9 mouse cellular contexts compared by ENCODE assay signal in genomic region chr1:151338941-151339340, GRCm38 (mm10). TPM values are rescaled to one million over a fixed set of nuclear protein-coding genes. Genes with fewer than 3 reads are reported as not detected.
DNase-seq lines count a peak whose midpoint lies in the region; ATAC-seq lines count a peak whose summit lies in the region.
"Had no signal": no experiment of that assay in that cellular context is flagged by ENCODE, and none has a peak within 500 bp of the region (broad histone marks: within the 10 kb centered on the region; RNA-seq: fewer than 3 reads in every experiment).

No protein-coding gene starts in this region.

- ATAC-seq in forebrain, embryonic 16.5 days, result no peak
- ATAC-seq in lung, embryonic 16.5 days (ENCODE audit: low read depth), result 0 out of 2 replicates have a peak, but pooled peaks have one; percentile 46

- no peaks in the 10 kb centered on the region for H3K36me3 ChIP-seq in forebrain, embryonic 10.5 days (replicated peaks)
- H3K36me3 ChIP-seq in forebrain, embryonic 16.5 days (ENCODE audit: control insufficient read depth, insufficient read depth), result no peaks in the 10 kb centered on the region
- H3K36me3 ChIP-seq in lung, embryonic 16.5 days (ENCODE audit: control insufficient read depth, insufficient read depth, low read length), result no peaks in the 10 kb centered on the region
- H3K36me3 ChIP-seq: neural tube, embryonic 12.5 days had no signal

- H3K9ac ChIP-seq in forebrain, embryonic 16.5 days (replicated peaks; ENCODE audit: low read depth, low read length), result no peak overlapping the region
- H3K9ac ChIP-seq in lung, embryonic 16.5 days (ENCODE audit: low read length), result no peak overlapping the region
- H3K9ac ChIP-seq: neural tube, embryonic 12.5 days had no signal

- H3K4me3 ChIP-seq in forebrain, embryonic 10.5 days, result no peak overlapping the region
- no peak overlapping the region for H3K4me3 ChIP-seq in forebrain, embryonic 16.5 days (replicated peaks; ENCODE audit: low read length)
- H3K4me3 ChIP-seq in lung, embryonic 16.5 days (ENCODE audit: low read length), result no peak overlapping the region
- H3K4me3 ChIP-seq: neural tube, embryonic 12.5 days had no signal

- H3K27me3 ChIP-seq in forebrain, embryonic 10.5 days (ENCODE audit: poor library complexity, severe bottlenecking), result no peaks in the 10 kb centered on the region
- H3K27me3 ChIP-seq in forebrain, embryonic 16.5 days (replicated peaks; ENCODE audit: control insufficient read depth, insufficient read depth, low read length), result no peaks in the 10 kb centered on the region
- no peaks in the 10 kb centered on the region for H3K27me3 ChIP-seq in lung, embryonic 16.5 days (ENCODE audit: control insufficient read depth, insufficient read depth, low read depth, low read length)
- H3K27me3 ChIP-seq: neural tube, embryonic 12.5 days had no signal

- DNase-seq in forebrain, embryonic 10.5 days (ENCODE audit: extremely low spot score, low spot score), result no peak
- DNase-seq in adrenal gland, postnatal 10 days, result peak; percentile 82
- peak; percentile 45 to 65 for DNase-seq in heart, postnatal 14 days
- no peak for DNase-seq in urinary bladder, adult 18-20 months (ENCODE audit: low spot score in 2 of 2)
- no peak for DNase-seq in layer of hippocampus, adult 11-12 months (ENCODE audit: low spot score)
- no peak for DNase-seq in thymus, postnatal 14 days

- H3K27ac ChIP-seq in forebrain, embryonic 10.5 days, result 0 out of 2 replicates have a peak overlapping the region, but pooled peaks have one; percentile 41
- H3K27ac ChIP-seq in forebrain, embryonic 16.5 days (ENCODE audit: low read length), result no peak overlapping the region
- peak overlapping the region; percentile 32; the same call in 1 of the 2 replicates for H3K27ac ChIP-seq in lung, embryonic 16.5 days (ENCODE audit: low read length)
- H3K27ac ChIP-seq: neural tube, embryonic 12.5 days had no signal

- intact Hi-C loops in heart, postnatal 14 days (cut with DNase I), result no loop called here

- no peak overlapping the region for H3K4me2 ChIP-seq in forebrain, embryonic 16.5 days (ENCODE audit: low read length)
- no peak overlapping the region for H3K4me2 ChIP-seq in lung, embryonic 16.5 days (ENCODE audit: low read depth, low read length)
- H3K4me2 ChIP-seq: neural tube, embryonic 12.5 days had no signal

- no peaks in the 10 kb centered on the region for H3K9me3 ChIP-seq in forebrain, embryonic 10.5 days
- H3K9me3 ChIP-seq in forebrain, embryonic 16.5 days (ENCODE audit: control insufficient read depth, low read length), result no peaks in the 10 kb centered on the region
- no peaks in the 10 kb centered on the region for H3K9me3 ChIP-seq in lung, embryonic 16.5 days (ENCODE audit: control insufficient read depth, low read length)
- H3K9me3 ChIP-seq: neural tube, embryonic 12.5 days had no signal

- 52% methylated on average over 2 of the region's 2 CpGs for WGBS in forebrain, embryonic 10.5 days
- 31% methylated on average over 2 of the region's 2 CpGs for WGBS in forebrain, embryonic 16.5 days
- WGBS in lung, embryonic 16.5 days, result 48% methylated on average over 2 of the region's 2 CpGs

- H3K4me1 ChIP-seq in forebrain, embryonic 10.5 days, result peaks cover 42% of the 10 kb centered on the region
- peaks cover 11% of the 10 kb centered on the region for H3K4me1 ChIP-seq in forebrain, embryonic 16.5 days (replicated peaks; ENCODE audit: control insufficient read depth, insufficient read depth, low read length)
- peaks cover 28% of the 10 kb centered on the region for H3K4me1 ChIP-seq in lung, embryonic 16.5 days (replicated peaks; ENCODE audit: control insufficient read depth, insufficient read depth, low read length)

RNA-seq across cellular contexts. Expression of gene Ivns1abp, which starts 5.3 kb away (rescaled TPM):
- polyA plus RNA-seq in forebrain, embryonic 10.5 days (2016; fragmentation: Nextera tagmentation; extraction: Ambion mirVana), result 442 and 458 TPM in 2 replicates
- 388 and 450 TPM in 2 replicates for polyA plus RNA-seq in forebrain, embryonic 16.5 days (2015; fragmentation: Nextera tagmentation; extraction: Ambion mirVana)
- total RNA-seq in adrenal gland, postnatal 10 days (2021), result 100 to 1,000 TPM; 210 to 250 TPM
- 100 to 1,000 TPM; 450 to 452 TPM for total RNA-seq in heart, postnatal 14 days (2021)
- polyA plus RNA-seq in lung, embryonic 16.5 days (2015; fragmentation: Nextera tagmentation; extraction: Ambion mirVana), result 212 and 230 TPM in 2 replicates

Comparison
In these comparisons a context has a peak if more than half of its experiments do, and no peak if none do; other contexts are left out.
1. DNase-seq: peak in adrenal gland, postnatal 10 days (single experiment) and heart, postnatal 14 days (2 of 2); none in forebrain, embryonic 10.5 days (single experiment), urinary bladder, adult 18-20 months (0 of 2), layer of hippocampus, adult 11-12 months (single experiment) and thymus, postnatal 14 days (single experiment).